Mouse (Mus musculus) stomach, embryonic 15.5 days (tissue): ENCODE measurements around the gene Ace3. TPM values are rescaled to one million over a fixed set of nuclear protein-coding genes. Genes with fewer than 3 reads are reported as not detected.
"Not testable (repeated sequence)": the region's sequence is repeated elsewhere in the genome, so short reads cannot be mapped to it uniquely, and the experiment has no call there.

Experiments used
- ATAC-seq: fragments of 200-750 bp; cut with Nextera tagmentation; 2 replicates; pipeline ENCODE4 v1.8.0; 2017; ENCODE audit warnings: low read depth, moderate number of reproducible peaks, moderate TSS enrichment; ENCODE audit not compliant: insufficient read depth, low FRiP score
- H3K27ac ChIP-seq: fragments of 300-500 bp; sonication (generic); 2 replicates; pipeline ENCODE4 v1.5.1; 2015; ENCODE audit warnings: mild to moderate bottlenecking, inconsistent platforms
- H3K27me3 ChIP-seq: fragments of 300-500 bp; sonication (generic); replicated peaks from 2 replicates; pipeline ENCODE4 v1.6.1; 2015; ENCODE audit warnings: inconsistent platforms
- H3K36me3 ChIP-seq: fragments of 300-500 bp; sonication (generic); 2 replicates; pipeline ENCODE4 v1.6.1; 2015; ENCODE audit warnings: inconsistent platforms
- H3K4me1 ChIP-seq: fragments of 300-500 bp; sonication (generic); 2 replicates; pipeline ENCODE4 v1.6.1; 2015; ENCODE audit warnings: inconsistent platforms
- H3K4me2 ChIP-seq: fragments of 300-500 bp; sonication (generic); 2 replicates; pipeline ENCODE4 v1.6.1; 2015; ENCODE audit warnings: mild to moderate bottlenecking, inconsistent platforms
- H3K4me3 ChIP-seq: fragments of 300-500 bp; sonication (generic); replicated peaks from 2 replicates; pipeline ENCODE4 v1.5.1; 2015; ENCODE audit warnings: inconsistent platforms
- H3K9ac ChIP-seq: fragments of 300-500 bp; sonication (generic); 2 replicates; pipeline ENCODE4 v1.6.1; 2015; ENCODE audit warnings: inconsistent platforms
- H3K9me3 ChIP-seq: fragments of 300-500 bp; sonication (generic); 2 replicates; pipeline ENCODE4 v1.6.1; 2016; ENCODE audit warnings: inconsistent platforms
- WGBS: fragments of 180-500 bp; shearing (Covaris S2); methylation state at CpG from one replicate; pipeline ENCODE4 v1.1.7; 2015; 5-methylcytosine and 5-hydroxymethylcytosine counted together
- polyA plus RNA-seq: library from polyadenylated mRNA; unstranded; fragments of >200 nt; fragmentation: Nextera tagmentation; extraction: Ambion mirVana; gene quantifications from 2 replicates; pipeline ENCODE4 v1.2.1, GENCODE M21; 2015

Ace3 gene
- polyA plus RNA-seq, 1 experiment from 2014 or later = not detected

DNA sequence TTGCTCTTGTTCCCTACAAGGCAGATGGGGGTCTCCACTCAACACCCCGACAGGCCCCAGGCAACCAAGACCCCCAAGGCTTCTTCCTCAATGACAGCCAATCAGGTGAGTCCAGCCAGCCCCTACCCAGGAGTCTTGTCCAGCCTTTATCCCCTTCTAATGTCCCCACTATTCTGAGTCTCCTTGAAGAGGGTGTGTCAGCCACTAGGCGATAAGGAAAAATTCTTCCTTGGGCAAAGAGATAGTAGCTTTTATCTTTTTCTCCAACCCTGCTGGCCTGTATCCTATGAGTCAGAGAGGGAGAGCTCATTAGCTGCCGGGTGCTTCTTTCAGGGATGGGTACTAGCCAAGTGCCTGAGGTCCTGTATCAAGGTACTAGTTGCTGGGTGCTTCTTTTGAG lies 31.3 kb downstream of the Ace3 start:
- H3K36me3 ChIP-seq = no peaks in the 10 kb centered on the region
- no peak overlapping the region for H3K4me3 ChIP-seq
- no peaks in the 10 kb centered on the region for H3K4me1 ChIP-seq
- no peak overlapping the region for H3K27ac ChIP-seq
- no peak; the same call in 1 of the 2 replicates for ATAC-seq
- H3K27me3 ChIP-seq = no peaks in the 10 kb centered on the region
- H3K4me2 ChIP-seq = no peak overlapping the region
- H3K9me3 ChIP-seq = no peaks in the 10 kb centered on the region
- no peak overlapping the region for H3K9ac ChIP-seq
- WGBS = 66% methylated on average over 3 of the region's 3 CpGs

DNA sequence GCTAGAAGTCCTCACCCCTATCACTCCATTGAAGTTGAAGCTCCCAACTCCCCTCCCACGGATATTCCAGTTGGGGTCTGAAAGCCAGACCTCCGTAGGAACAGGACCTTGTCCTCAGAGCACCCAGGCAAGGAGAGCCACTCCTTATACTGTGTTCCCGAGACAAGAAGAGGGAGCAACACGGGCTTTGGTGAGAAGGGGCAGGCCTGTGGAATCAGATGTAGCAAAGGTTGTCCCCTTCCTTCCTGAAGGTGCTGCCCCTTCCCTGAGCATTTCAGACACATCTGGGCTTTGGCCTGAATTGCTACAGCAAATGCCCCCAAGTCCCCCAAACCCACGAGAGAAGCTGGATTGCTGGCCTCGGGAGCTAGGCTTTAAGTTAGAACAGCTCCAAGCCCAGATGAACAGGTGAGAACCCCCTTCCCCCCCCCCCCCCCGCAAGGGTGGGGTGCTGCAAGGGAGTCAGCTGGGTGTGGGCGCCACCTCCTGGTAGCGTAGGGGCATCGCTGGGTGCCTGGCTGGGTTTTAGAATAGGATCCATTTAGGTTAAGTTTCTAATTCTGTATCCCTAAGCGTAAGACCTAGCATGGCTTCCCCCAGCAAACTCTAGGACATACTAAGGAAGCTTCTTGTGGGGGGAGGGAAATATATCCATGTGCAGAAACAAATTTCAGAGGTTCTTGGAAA lies 32.1 kb downstream of the Ace3 start:
- WGBS = 31% methylated on average over 10 of the region's 11 CpGs
- ATAC-seq = no peak
- Histone ChIP-seq H3K4me3 (no peak overlapping the region), H3K36me3 (no peaks in the 10 kb centered on the region), H3K27ac (no peak overlapping the region), H3K9me3 (no peaks in the 10 kb centered on the region), H3K9ac (no peak overlapping the region), H3K4me1 (no peaks in the 10 kb centered on the region), H3K27me3 (no peaks in the 10 kb centered on the region), H3K4me2 (no peak overlapping the region)

DNA sequence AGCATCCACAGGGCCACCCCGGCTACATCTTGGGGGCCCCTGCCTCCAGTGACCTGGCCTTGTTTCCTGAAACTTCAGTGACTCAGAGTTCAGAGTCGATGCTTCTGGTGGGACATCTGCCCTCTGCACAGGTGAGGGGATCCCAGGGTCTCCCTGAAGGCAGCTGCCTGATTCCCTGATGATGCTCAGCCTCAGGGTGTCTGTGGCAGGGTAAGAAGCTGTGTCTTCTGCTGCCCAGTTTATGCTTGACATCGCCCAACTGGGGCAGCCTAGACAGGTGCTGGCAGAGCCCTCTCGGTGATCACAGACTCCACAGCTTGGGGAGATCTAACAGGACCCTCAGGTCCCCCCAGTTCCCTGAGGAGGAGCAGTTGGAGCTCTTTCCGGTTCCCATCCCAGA lies 33.1 kb downstream of the Ace3 start:
- WGBS = 88% methylated on average over 5 of the region's 5 CpGs
- Histone ChIP-seq H3K27me3 (no peaks in the 10 kb centered on the region), H3K4me3 (no peak overlapping the region), H3K9ac (no peak overlapping the region), H3K4me2 (no peak overlapping the region), H3K27ac (no peak overlapping the region), H3K36me3 (no peaks in the 10 kb centered on the region), H3K4me1 (no peaks in the 10 kb centered on the region), H3K9me3 (no peaks in the 10 kb centered on the region)
- ATAC-seq = no peak

DNA sequence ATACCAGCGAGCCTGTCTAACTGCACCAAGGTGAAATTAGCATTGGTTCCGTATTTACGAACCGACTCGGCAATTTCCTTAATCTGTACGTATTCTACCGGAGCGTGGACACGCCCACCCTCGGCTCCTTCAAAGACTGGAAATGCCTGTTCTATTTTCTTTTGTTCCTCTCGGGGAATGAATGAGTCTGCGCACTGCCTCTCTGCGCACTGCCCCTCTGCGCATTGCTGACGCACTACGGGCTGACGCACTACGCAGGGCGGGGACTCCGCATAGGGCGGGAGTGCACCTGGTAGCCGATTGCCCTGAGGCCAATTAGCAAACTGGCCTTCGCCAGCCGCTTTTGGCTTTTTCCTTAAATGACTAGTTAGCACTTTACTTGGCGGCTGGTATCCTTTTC lies 37.6 kb downstream of the Ace3 start:
- not testable (repeated sequence) for H3K4me1 ChIP-seq, H3K36me3 ChIP-seq, H3K27ac ChIP-seq, H3K9ac ChIP-seq, ATAC-seq, H3K27me3 ChIP-seq, H3K9me3 ChIP-seq
- 32% methylated on average over 12 of the region's 25 CpGs for WGBS
- Histone ChIP-seq H3K4me3 (peak overlapping the region; percentile 28), H3K4me2 (0 out of 2 replicates have a peak overlapping the region, but pooled peaks have one; percentile 5)

DNA sequence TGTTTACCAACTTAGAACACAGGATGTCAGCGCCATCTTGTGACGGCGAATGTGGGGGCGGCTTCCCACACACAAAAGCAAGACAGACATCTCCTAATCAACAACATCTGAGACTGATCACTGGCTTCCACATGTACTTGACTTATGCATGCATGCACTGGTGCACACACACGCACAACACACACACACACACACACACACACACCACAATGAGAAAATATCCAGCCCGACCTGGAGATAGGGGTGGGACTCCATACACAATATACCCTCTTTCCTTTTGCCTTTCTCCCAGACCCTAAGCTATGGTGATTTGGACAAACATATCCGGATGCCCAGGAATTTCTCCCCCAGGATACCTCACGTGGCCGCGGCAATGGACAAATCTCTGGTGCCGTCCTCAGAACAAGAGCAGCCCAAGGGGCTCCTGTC lies 39.0 kb downstream of the Ace3 start:
- no peak for ATAC-seq
- peaks cover 7% of the 10 kb centered on the region; the same call in 1 of the 2 replicates for H3K4me1 ChIP-seq
- 0 out of 2 replicates have a peak overlapping the region, but pooled peaks have one; percentile 9 for H3K27ac ChIP-seq
- 30% methylated on average over 11 of the region's 11 CpGs for WGBS
- 0 out of 2 replicates have a peak overlapping the region, but pooled peaks have one; percentile 16 for H3K4me3 ChIP-seq
- H3K9ac ChIP-seq = no peak overlapping the region
- no peaks in the 10 kb centered on the region for H3K36me3 ChIP-seq
- no peaks in the 10 kb centered on the region for H3K27me3 ChIP-seq
- peak overlapping the region; percentile 34 for H3K4me2 ChIP-seq
- no peaks in the 10 kb centered on the region for H3K9me3 ChIP-seq

DNA sequence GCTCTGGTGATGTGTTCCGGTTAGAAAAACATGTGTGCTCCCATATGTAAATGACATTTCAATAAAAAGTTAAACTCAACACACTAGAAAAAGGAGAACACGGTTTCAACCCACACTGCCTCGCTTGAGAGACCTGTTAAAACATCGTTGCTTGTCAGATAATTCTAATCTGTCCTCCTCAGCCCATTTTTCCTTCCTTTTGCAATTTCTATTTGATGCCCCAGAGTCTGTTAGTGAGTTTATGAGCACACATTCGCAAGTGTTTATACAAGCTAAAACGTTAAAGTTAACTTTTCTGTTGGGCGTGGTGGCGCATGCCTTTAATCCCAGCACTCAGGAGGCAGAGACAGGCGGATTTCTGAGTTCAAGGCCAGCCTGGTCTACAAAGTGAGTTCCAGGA lies 40.5 kb downstream of the Ace3 start:
- 83% methylated on average over 9 of the region's 9 CpGs for WGBS
- no peak for ATAC-seq
- H3K36me3 ChIP-seq = no peaks in the 10 kb centered on the region

DNA sequence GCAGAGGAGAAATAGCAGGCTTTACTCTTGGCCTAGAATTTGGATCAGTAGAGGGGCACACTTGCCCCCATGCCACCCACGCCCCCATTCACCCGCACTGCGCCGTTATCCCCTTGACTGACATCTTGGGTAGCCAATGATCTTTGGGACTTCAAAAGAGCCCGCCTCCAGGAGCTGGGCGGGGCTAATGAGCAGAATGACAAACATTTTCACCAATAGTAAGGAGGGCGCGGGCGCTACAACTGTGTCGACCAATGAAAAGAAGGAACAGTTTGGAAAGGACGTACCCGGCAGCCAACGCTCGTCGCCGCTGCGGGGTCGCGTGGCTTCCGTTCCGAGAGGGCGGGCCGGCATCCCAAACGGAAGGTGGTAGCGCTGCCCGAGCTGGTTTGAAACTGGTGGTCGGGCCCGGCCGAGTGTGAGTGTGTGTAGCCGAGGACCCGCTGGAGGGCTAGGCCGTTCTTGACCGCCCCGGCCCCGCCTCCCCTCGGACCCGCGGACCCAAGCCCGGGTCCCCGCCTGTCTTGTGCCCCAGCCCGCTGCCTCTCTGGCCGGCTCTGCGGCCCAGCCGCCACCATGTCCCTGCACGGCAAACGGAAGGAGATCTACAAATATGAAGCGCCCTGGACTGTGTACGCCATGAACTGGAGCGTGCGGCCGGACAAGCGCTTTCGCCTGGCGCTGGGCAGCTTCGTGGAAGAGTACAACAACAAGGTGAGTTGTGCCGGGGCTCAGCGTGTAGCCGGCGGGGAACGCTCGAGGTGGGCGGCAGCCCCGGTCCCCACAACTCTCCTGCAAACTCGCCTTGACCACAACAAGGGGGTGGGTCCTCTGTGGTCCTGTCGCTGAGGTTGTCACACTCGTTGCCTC lies 42.3 kb downstream of the Ace3 start, which contains the start of gene Dcaf7:
Gene Dcaf7, plus strand, starts transcription at position 325 of the 870 bp plus-strand sequence.
- Histone ChIP-seq H3K27ac (peak within 1 kb of the TSS; percentile 90), H3K27me3 (no peaks in the 10 kb centered on the region), H3K4me1 (peaks cover 7% of the 10 kb centered on the region; the same call in 1 of the 2 replicates), H3K36me3 (no peaks in the 10 kb centered on the region), H3K4me3 (peak within 1 kb of the TSS; percentile 92), H3K9me3 (no peaks in the 10 kb centered on the region), H3K4me2 (peak within 1 kb of the TSS; percentile 88), H3K9ac (peak within 1 kb of the TSS; percentile 94)
- ATAC-seq = peak; percentile 99
- WGBS = under 1% methylated on average over 66 of the region's 66 CpGs

More for the DNA sequence above, 40.5 kb downstream of the Ace3 start:
- peaks cover 7% of the 10 kb centered on the region; the same call in 1 of the 2 replicates for H3K4me1 ChIP-seq
- no peak overlapping the region for H3K9ac ChIP-seq
- no peak overlapping the region for H3K4me2 ChIP-seq
- H3K27me3 ChIP-seq = no peaks in the 10 kb centered on the region
- no peak overlapping the region for H3K4me3 ChIP-seq
- no peak overlapping the region for H3K27ac ChIP-seq
- H3K9me3 ChIP-seq = no peaks in the 10 kb centered on the region

DNA sequence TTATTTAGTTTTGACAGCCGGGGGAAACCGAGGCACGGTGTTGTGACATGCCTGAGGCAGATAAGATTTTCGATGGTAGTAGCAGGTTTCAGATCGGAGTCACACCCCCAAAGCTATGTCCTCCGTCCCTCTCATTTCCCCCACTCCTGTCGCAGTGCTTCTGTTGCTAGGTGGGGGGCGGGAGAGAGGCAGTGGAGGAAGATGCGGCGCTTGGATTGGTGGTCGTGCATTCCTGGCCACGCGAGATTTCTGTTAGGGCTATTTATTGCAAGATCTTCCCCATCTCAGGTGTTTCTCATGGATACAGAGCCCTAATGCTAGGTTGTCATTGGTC lies 42.9 kb downstream of the Ace3 start:
- Histone ChIP-seq H3K27ac (peak overlapping the region; percentile 90), H3K9me3 (no peaks in the 10 kb centered on the region), H3K4me2 (peak overlapping the region; percentile 88), H3K36me3 (no peaks in the 10 kb centered on the region), H3K4me3 (peak overlapping the region; percentile 92), H3K27me3 (no peaks in the 10 kb centered on the region), H3K9ac (peak overlapping the region; percentile 94), H3K4me1 (peaks cover 7% of the 10 kb centered on the region; the same call in 1 of the 2 replicates)
- under 1% methylated on average over 13 of the region's 13 CpGs for WGBS
- ATAC-seq = no peak

DNA sequence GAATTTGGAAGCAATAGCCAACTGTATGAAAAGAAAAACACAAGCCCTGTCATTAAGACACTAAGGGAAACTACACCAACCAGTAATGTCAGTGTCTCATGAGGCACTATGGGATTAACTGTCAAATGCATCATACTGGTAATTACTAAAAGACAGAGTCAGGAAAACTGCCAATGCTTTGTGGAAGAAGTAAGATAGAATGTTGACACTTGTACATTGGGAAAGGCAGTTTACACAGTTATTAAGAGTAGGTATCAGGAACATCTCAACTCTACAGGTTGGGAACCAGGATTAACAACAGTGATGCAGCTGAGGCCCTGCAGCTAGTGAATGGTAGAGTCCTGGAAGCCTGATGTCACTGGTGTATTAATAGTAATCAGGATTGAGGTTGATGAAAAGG lies 49.9 kb downstream of the Ace3 start:
- H3K4me2 ChIP-seq = no peak overlapping the region
- H3K4me1 ChIP-seq = no peaks in the 10 kb centered on the region
- H3K9me3 ChIP-seq = no peaks in the 10 kb centered on the region
- no peak overlapping the region for H3K9ac ChIP-seq
- no peak for ATAC-seq
- H3K36me3 ChIP-seq = peaks cover 20% of the 10 kb centered on the region
- H3K27me3 ChIP-seq = no peaks in the 10 kb centered on the region
- no peak overlapping the region for H3K4me3 ChIP-seq
- no peak overlapping the region for H3K27ac ChIP-seq

DNA sequence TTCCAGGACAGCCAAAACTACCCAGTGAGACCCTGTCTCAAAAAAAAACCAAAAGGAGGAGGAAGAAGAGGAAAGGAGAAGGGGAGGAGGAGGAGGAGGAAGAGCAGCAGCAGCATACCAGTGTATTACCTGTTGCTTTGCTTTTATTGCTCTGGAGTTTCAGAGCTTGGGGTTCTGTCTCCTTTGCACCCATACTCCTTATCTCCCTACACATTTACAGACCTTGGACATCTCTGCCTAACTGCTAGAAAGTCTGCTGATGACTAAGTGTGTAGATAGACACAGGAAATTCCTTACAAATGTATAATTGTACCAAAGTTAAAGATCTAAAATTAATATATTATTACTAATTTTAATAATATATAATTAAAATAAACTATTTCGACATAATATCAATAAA lies 50.8 kb downstream of the Ace3 start:
- Histone ChIP-seq H3K9ac (no peak overlapping the region), H3K36me3 (peaks cover 20% of the 10 kb centered on the region), H3K27me3 (no peaks in the 10 kb centered on the region), H3K4me2 (no peak overlapping the region), H3K9me3 (no peaks in the 10 kb centered on the region), H3K27ac (no peak overlapping the region), H3K4me3 (no peak overlapping the region), H3K4me1 (no peaks in the 10 kb centered on the region)
- WGBS = 88% methylated on average over 1 of the region's 1 CpGs
- ATAC-seq = no peak

DNA sequence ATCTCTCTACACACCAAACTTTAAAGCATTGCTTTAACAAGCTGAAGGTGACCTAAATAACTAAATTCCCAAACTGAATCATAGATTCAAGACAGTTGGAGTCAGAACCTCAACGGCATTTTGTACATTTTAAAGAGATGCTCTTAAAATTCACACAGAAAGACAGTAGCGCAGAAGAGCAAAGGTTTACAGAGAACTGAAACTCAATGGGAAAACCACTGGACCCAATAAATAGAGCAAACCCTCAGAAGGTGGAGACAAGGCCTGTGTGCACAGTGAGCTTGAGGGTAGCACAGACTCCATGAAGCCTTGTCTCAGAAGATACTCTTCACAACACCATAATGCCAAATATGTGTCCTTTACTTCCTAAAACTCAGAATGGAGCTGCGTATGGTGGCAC lies 51.3 kb downstream of the Ace3 start:
- Histone ChIP-seq H3K4me1 (no peaks in the 10 kb centered on the region), H3K9ac (no peak overlapping the region), H3K4me2 (no peak overlapping the region), H3K9me3 (no peaks in the 10 kb centered on the region), H3K4me3 (no peak overlapping the region), H3K27ac (no peak overlapping the region), H3K27me3 (no peaks in the 10 kb centered on the region), H3K36me3 (peaks cover 23% of the 10 kb centered on the region)
- no peak for ATAC-seq
- 92% methylated on average over 3 of the region's 3 CpGs for WGBS

DNA sequence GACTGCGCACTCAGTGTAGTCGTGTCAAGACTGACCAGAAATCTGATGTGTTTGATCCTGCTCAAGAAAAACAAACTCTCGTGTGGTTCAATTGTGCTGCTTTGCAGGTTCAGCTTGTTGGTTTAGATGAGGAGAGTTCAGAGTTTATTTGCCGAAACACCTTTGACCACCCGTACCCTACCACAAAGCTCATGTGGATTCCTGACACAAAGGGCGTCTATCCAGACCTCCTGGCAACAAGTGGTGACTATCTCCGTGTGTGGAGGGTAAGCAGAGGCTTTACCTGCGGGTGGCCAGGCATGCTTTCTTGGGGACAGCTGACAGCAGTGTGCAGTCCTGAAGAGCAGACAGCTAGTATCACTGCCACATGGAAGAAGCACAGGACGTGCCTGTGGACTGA lies 52.1 kb downstream of the Ace3 start:
- WGBS = 81% methylated on average over 9 of the region's 9 CpGs
- H3K27ac ChIP-seq = no peak overlapping the region
- peaks cover 31% of the 10 kb centered on the region for H3K36me3 ChIP-seq
- no peak overlapping the region for H3K4me3 ChIP-seq
- H3K4me1 ChIP-seq = no peaks in the 10 kb centered on the region
- H3K27me3 ChIP-seq = no peaks in the 10 kb centered on the region
- H3K4me2 ChIP-seq = no peak overlapping the region
- no peaks in the 10 kb centered on the region for H3K9me3 ChIP-seq
- no peak for ATAC-seq
- H3K9ac ChIP-seq = no peak overlapping the region
